Mouse (Mus musculus): ENCODE data around the gene Gpr22. TPM values are rescaled to one million over a fixed set of nuclear protein-coding genes. Genes with fewer than 3 reads are reported as not detected.

The Gpr22 gene
- total and polyA plus RNA-seq, 2 experiments = not detected

DNA sequence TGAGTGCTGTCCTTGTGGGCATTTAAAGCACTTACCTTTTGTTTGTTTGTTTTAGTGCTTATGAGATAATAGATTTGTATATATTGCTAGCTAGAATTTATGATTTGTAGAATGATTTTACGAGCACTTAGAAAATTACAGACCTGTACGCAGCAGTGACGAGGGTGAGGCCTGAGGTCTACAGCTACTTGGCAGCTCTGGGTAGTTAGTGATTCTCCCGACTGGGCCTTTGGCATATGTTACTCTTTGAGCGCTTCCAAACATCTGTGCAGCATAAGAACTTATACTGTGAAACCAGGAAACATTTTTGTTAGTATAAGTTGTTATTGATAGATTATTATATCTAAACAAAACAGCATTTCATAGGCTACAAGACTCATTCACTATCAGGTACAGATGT, 12.3 kb downstream of the Gpr22 start:
- Histone ChIP-seq H3K79me2 (ENCODE audit: control insufficient read depth, insufficient read depth, low read length) (no peaks in the 10 kb centered on the region; the same call in 1 of the 2 replicates), H3K4me1 (ENCODE audit: control insufficient read depth, insufficient read depth, low read length) (no peaks in the 10 kb centered on the region), H3K27me3 (ENCODE audit: control insufficient read depth, insufficient read depth, low read length) (no peaks in the 10 kb centered on the region), H3K27ac (replicated peaks; ENCODE audit: insufficient read depth, low read depth, low read length) (no peak overlapping the region), H3K4me3 (ENCODE audit: insufficient read depth, low read depth, low read length) (no peak overlapping the region), H3K36me3 (ENCODE audit: control insufficient read depth, insufficient read depth, low read length) (no peaks in the 10 kb centered on the region), H3K9ac (ENCODE audit: low read depth, low read length) (no peak overlapping the region)
- TF ChIP-seq CTCF (IDR thresholded peaks at IDR 0.05; ENCODE audit: low read depth, low read length) (no peak), POLR2A (IDR thresholded peaks at IDR 0.05; ENCODE audit: extremely low read depth, insufficient read depth, low read length) (no peak)
- DNase-seq (ENCODE audit: extremely low read depth, low read depth, low spot score) = no peak
- 94% methylated on average over 5 of the region's 5 CpGs for WGBS

DNA sequence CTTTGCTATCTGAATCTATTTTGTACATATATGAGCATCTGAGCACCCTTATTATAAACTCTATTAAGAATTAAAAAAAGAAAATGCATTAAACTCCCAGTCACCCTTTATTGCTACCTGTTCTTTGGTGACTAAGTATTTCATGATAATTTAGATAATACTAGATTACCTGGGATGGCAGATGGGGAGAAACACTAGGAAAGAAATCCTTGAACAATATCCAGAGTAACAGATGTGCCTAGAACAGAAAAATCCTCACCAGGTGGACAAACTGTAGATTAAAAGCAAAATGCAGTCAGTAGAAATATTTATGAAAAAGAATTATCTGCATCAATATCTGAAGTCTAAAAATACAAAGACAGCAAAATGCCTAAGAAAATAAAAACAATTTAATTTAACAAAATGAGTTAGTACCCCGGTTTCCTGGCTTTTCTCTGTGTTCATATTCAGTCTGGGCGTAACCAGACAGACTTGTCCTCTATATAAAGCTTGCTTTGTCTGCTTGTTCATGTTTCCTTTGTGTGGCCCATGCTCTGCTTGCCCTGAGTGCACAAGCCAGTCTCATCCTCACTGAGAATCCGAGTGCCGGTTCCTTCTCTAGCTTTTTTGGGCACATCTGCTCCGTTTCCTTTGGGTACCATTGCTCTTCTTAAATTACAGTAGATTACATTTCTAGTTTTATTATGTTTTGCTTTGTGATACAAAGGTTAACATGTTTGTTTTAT, 13.0 kb downstream of the Gpr22 start:
- TF ChIP-seq CTCF (IDR thresholded peaks at IDR 0.05; ENCODE audit: low read depth, low read length) = no peak
- no peak for TF ChIP-seq POLR2A (IDR thresholded peaks at IDR 0.05; ENCODE audit: extremely low read depth, insufficient read depth, low read length)
- Histone ChIP-seq H3K4me1 (ENCODE audit: control insufficient read depth, insufficient read depth, low read length) (no peaks in the 10 kb centered on the region), H3K4me3 (ENCODE audit: insufficient read depth, low read depth, low read length) (no peak overlapping the region), H3K79me2 (ENCODE audit: control insufficient read depth, insufficient read depth, low read length) (no peaks in the 10 kb centered on the region; the same call in 1 of the 2 replicates), H3K27me3 (ENCODE audit: control insufficient read depth, insufficient read depth, low read length) (no peaks in the 10 kb centered on the region), H3K36me3 (ENCODE audit: control insufficient read depth, insufficient read depth, low read length) (no peaks in the 10 kb centered on the region), H3K9ac (ENCODE audit: low read depth, low read length) (no peak overlapping the region), H3K27ac (replicated peaks; ENCODE audit: insufficient read depth, low read depth, low read length) (no peak overlapping the region)
- 94% methylated on average over 5 of the region's 5 CpGs for WGBS
- DNase-seq (ENCODE audit: extremely low read depth, low read depth, low spot score) = no peak

DNA sequence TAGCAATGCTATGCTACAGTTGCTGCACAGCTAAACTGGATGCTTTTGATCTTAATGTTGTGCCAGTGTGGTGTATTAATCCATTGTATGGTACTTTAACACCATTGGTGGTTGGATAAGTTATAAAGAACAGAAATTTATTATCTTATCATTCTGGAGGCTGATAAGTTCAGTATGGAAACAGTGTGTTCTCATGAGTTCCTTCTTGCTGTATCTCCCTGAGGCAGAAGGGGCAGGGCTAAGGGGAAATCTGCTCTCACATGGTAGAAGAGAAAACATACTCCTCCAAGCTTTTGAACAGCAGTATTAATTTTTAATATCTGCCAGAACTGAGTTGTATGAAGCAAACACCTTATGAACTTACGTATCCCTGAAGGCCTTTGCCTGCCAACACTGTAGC, 20.5 kb downstream of the Gpr22 start:
- TF ChIP-seq CTCF (IDR thresholded peaks at IDR 0.05; ENCODE audit: low read depth, low read length) (no peak), POLR2A (IDR thresholded peaks at IDR 0.05; ENCODE audit: extremely low read depth, insufficient read depth, low read length) (no peak)
- no peaks in the 10 kb centered on the region for H3K4me1 ChIP-seq (ENCODE audit: control insufficient read depth, insufficient read depth, low read length)
- DNase-seq (ENCODE audit: extremely low read depth, low read depth, low spot score) = no peak
- no peaks in the 10 kb centered on the region for H3K27me3 ChIP-seq (ENCODE audit: control insufficient read depth, insufficient read depth, low read length)
- no peak overlapping the region for H3K4me3 ChIP-seq (ENCODE audit: insufficient read depth, low read depth, low read length)
- no peak overlapping the region for H3K9ac ChIP-seq (ENCODE audit: low read depth, low read length)
- no peak overlapping the region for H3K27ac ChIP-seq (replicated peaks; ENCODE audit: insufficient read depth, low read depth, low read length)
- 96% methylated on average over 1 of the region's 1 CpGs for WGBS
- no peaks in the 10 kb centered on the region for H3K36me3 ChIP-seq (ENCODE audit: control insufficient read depth, insufficient read depth, low read length)
- H3K79me2 ChIP-seq (ENCODE audit: control insufficient read depth, insufficient read depth, low read length) = no peaks in the 10 kb centered on the region; the same call in 1 of the 2 replicates

DNA sequence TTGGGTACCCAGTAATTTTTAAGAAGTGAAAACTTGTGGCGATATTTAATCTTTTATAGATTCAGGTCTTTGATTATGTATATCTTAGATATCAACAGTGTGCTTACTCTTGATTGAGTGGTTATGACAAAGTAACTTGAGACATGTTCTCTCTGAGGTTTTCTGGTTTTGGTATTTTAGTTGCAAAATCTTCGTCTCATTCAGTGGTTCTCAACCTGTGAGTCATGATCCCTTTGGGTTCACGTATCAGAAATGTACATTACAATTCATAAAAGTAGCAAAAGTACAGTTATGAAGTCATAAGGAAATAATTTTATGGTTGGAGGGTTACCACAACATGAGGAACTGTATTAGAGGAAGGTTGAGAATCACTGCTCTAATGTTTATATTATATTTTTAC, 27.1 kb downstream of the Gpr22 start:
- Histone ChIP-seq H3K79me2 (ENCODE audit: control insufficient read depth, insufficient read depth, low read length) (no peaks in the 10 kb centered on the region), H3K27me3 (ENCODE audit: control insufficient read depth, insufficient read depth, low read length) (no peaks in the 10 kb centered on the region), H3K36me3 (ENCODE audit: control insufficient read depth, insufficient read depth, low read length) (peaks cover 7% of the 10 kb centered on the region), H3K4me1 (ENCODE audit: control insufficient read depth, insufficient read depth, low read length) (no peaks in the 10 kb centered on the region), H3K9ac (ENCODE audit: low read depth, low read length) (no peak overlapping the region), H3K4me3 (ENCODE audit: insufficient read depth, low read depth, low read length) (no peak overlapping the region), H3K27ac (replicated peaks; ENCODE audit: insufficient read depth, low read depth, low read length) (no peak overlapping the region)
- DNase-seq (ENCODE audit: extremely low read depth, low read depth, low spot score) = no peak
- WGBS = 94% methylated on average over 3 of the region's 3 CpGs
- no peak for TF ChIP-seq CTCF (IDR thresholded peaks at IDR 0.05; ENCODE audit: low read depth, low read length)

DNA sequence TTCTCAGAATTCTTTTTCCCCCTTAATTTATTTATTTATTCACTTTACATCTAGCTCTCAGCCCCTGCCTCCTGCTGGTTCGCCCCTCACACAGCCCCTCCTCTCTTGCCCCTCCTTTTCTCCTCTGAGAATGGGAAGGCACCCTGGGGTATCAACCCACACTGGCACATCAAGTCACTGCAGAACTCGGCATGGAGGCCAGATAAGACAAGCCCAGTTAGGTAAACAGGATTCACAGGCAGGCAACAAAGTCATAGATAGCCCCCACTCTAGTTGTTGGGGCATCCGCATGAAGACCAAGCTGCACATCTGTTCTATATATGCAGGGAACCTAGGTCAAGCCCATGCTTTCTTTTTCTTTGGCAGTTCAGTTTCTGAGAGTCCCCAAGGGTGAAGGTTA, 46.6 kb downstream of the Gpr22 start:
- Histone ChIP-seq H3K4me1 (ENCODE audit: control insufficient read depth, insufficient read depth, low read length) (no peaks in the 10 kb centered on the region), H3K27ac (replicated peaks; ENCODE audit: insufficient read depth, low read depth, low read length) (no peak overlapping the region), H3K4me3 (ENCODE audit: insufficient read depth, low read depth, low read length) (no peak overlapping the region), H3K9ac (ENCODE audit: low read depth, low read length) (no peak overlapping the region), H3K27me3 (ENCODE audit: control insufficient read depth, insufficient read depth, low read length) (no peaks in the 10 kb centered on the region), H3K79me2 (ENCODE audit: control insufficient read depth, insufficient read depth, low read length) (no peaks in the 10 kb centered on the region), H3K36me3 (ENCODE audit: control insufficient read depth, insufficient read depth, low read length) (peaks cover 16% of the 10 kb centered on the region; the same call in 1 of the 2 replicates)
- TF ChIP-seq POLR2A (IDR thresholded peaks at IDR 0.05; ENCODE audit: extremely low read depth, insufficient read depth, low read length) (no peak), CTCF (IDR thresholded peaks at IDR 0.05; ENCODE audit: low read depth, low read length) (no peak)
- 82% methylated on average over 3 of the region's 3 CpGs for WGBS
- no peak for DNase-seq (ENCODE audit: extremely low read depth, low read depth, low spot score)

DNA sequence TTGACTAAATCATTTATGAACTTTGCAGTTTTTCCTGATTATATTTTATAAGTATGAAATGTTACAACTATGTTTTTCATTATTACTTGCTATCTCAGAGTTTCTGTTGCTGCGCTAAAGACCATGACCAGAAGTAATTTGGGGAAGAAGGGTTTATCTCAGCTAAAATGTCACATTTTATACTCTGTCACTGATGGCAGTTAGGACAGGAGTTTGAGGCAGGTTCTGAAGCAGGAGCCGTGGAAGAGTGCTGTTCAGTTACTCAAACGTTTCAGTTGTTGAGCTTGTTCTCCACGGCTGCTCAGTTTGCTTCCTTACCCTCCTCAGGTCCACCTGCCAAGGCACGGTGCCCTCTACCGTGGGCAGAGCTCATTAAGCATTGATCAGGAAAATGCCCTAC, 47.7 kb downstream of the Gpr22 start:
- WGBS = 82% methylated on average over 6 of the region's 6 CpGs
- TF ChIP-seq POLR2A (IDR thresholded peaks at IDR 0.05; ENCODE audit: extremely low read depth, insufficient read depth, low read length) = no peak
- no peak for TF ChIP-seq CTCF (IDR thresholded peaks at IDR 0.05; ENCODE audit: low read depth, low read length)
- no peaks in the 10 kb centered on the region for H3K79me2 ChIP-seq (ENCODE audit: control insufficient read depth, insufficient read depth, low read length)
- no peak overlapping the region for H3K4me3 ChIP-seq (ENCODE audit: insufficient read depth, low read depth, low read length)
- peaks cover 19% of the 10 kb centered on the region; the same call in 1 of the 2 replicates for H3K36me3 ChIP-seq (ENCODE audit: control insufficient read depth, insufficient read depth, low read length)
- no peak overlapping the region for H3K9ac ChIP-seq (ENCODE audit: low read depth, low read length)
- no peak overlapping the region for H3K27ac ChIP-seq (replicated peaks; ENCODE audit: insufficient read depth, low read depth, low read length)
- no peaks in the 10 kb centered on the region for H3K4me1 ChIP-seq (ENCODE audit: control insufficient read depth, insufficient read depth, low read length)
- no peak for DNase-seq (ENCODE audit: extremely low read depth, low read depth, low spot score)
- H3K27me3 ChIP-seq (ENCODE audit: control insufficient read depth, insufficient read depth, low read length) = no peaks in the 10 kb centered on the region

Other genes starting within 250 kb of the Gpr22 start
- gene Cbll1, start 214.3 kb downstream of the Gpr22 start, total RNA-seq (2014; rRNA removed) = 2.2 and 3.0 TPM in 2 replicates
- gene Cbll1, start 214.3 kb downstream of the Gpr22 start, polyA plus RNA-seq (2012; rRNA removed) = 2.8 and 3.4 TPM in 2 replicates
- gene Slc26a4, start 154.0 kb downstream of the Gpr22 start, total RNA-seq (2014; rRNA removed) = 0.20 and 0.92 TPM in 2 replicates
- gene Slc26a4, start 154.0 kb downstream of the Gpr22 start, polyA plus RNA-seq (2012; rRNA removed) = 0.42 and 1.4 TPM in 2 replicates
- gene Bcap29, start 79.3 kb downstream of the Gpr22 start, total RNA-seq (2014; rRNA removed) = 7.9 and 8.3 TPM in 2 replicates
- 1.1 and 1.5 TPM in 2 replicates for gene Bcap29, start 79.3 kb downstream of the Gpr22 start, polyA plus RNA-seq (2012; rRNA removed)
- 3.1 and 3.2 TPM in 2 replicates for gene Dus4l, start 59.1 kb downstream of the Gpr22 start, total RNA-seq (2014; rRNA removed)
- 2.0 TPM in 2 replicates for gene Dus4l, start 59.1 kb downstream of the Gpr22 start, polyA plus RNA-seq (2012; rRNA removed)
- 28.7 and 33.5 TPM in 2 replicates for gene Cog5, start 59.1 kb downstream of the Gpr22 start, total RNA-seq (2014; rRNA removed)
- gene Cog5, start 59.1 kb downstream of the Gpr22 start, polyA plus RNA-seq (2012; rRNA removed) = 7.6 and 9.2 TPM in 2 replicates
- 106 and 117 TPM in 2 replicates for gene Hbp1, start 236.6 kb upstream of the Gpr22 start, total RNA-seq (2014; rRNA removed)
- gene Hbp1, start 236.6 kb upstream of the Gpr22 start, polyA plus RNA-seq (2012; rRNA removed) = 52.9 and 57.3 TPM in 2 replicates